Mouse (Mus musculus): ENCODE results near the gene Islr2.

DNA sequence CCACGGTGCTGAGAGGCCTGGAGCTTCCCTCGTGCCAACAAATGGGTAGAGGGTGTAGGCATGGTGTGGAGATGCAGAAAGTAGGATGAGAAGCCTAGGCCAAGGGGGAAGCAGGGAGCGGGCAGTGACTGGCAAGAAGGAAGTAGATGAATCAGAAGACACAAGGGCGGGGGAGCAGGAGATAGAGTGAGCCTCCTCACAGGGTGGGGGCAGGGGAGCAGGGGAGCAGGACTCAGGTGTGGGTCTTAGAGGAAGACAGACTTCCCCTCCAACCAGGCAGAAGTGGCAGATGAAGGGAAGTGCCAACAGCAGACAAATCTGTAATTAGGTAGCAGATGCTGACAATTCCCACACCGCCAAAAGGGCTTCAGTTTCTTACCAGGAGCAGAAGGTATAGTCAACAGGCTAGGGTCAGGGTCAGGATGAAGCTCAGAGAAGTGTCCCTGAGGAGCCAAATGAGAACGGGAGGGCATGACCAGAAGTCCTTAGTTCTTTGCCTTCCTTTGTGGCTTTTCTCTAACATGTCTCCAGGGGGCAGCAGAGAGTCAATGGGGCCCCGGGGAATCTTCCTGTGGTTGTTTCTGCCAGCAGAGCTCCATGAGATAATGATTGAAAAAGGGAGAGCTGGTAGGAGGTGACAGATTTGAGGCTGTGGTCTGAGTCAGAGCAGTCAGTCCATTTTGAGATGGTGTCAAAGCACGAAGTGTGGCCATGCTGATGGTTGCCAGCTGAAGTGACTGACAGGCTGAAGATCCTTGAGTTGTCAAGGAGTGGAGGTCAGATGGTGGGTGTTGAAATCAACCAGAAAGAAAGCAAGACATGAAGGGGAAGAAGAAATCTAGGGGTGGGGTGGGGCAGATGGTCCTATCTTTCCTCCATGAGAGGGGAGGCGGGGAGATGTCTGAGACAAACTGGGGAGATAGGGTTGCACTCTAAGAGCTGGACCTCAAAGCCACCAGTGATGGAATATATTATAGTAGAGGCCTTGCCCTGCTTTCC is 22.1 kb upstream of the Islr2 start:
- TF ChIP-seq CTCF (IDR thresholded peaks at IDR 0.05; ENCODE audit: low read depth): peak; percentile 94
- peak; percentile 14; the same call in 1 of the 2 replicates for TF ChIP-seq EP300 (IDR thresholded peaks at IDR 0.05; ENCODE audit: low read depth)
